Mouse (Mus musculus) neural tube, embryonic 10.5 days (tissue): Measurements from ENCODE around the gene Cnot10.

Experiments
- DNase-seq: peaks from one replicate; pipeline ENCODE4 v3.0.0-alpha.2; 2017; ENCODE audit warnings: low spot score; ENCODE audit errors: extremely low spot score

Gene Cnot10

GRCm38 (mm10) chr9:114584183-114585016 lies 55.6 kb downstream of the Cnot10 start:
- DNase-seq = no peak

- peak; percentile 83 for DNase-seq
Measured at GRCm38 (mm10) chr9:114583812-114584182, 56.2 kb downstream of the Cnot10 start.

DNA sequence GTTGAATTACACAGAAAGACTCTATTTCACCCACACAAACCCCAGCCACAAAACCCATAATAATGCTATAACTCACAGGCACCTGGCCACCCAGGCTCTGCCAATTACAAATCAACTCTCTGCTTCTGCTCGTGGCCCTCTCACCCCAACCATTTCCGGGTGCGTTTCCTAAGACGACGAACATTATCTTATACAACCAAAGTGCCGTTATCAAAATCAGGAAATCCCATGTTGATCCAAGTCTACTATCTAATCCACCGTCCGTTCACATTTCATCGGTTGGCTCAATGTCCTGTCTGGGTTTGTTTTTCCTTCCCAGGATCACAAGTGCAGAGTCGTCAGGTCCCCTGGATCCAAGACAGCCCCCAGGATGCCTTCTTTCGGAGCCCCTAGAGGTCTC lies 61.3 kb downstream of the Cnot10 start:
- DNase-seq = no peak

DNA sequence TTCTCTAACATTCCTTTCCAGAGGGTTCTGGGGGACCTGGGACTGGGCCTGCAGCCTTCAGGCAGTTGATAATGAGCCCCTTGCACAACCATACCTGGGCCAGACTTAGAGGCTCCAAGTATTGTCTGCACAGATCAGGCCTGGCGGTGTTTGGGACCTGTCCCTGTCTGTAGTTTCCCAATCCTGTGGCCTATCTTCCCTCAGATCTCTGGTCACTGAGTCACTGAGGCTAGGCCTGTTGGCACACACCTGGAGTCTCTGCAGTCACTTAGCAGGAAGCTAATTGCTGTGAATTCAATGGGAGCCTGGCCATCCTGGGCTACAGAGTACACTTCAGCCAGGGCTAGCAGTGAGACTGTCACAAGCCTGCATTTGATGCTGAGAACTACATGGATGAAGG lies 64.0 kb downstream of the Cnot10 start:
- DNase-seq = no peak

GRCm38 (mm10) chr9:114573528-114573927 lies 66.5 kb downstream of the Cnot10 start:
- DNase-seq = no peak

GRCm38 (mm10) chr9:114568682-114569474 lies 71.1 kb downstream of the Cnot10 start:
- no peak for DNase-seq

- DNase-seq = peak; percentile 56
Measured at GRCm38 (mm10) chr9:114564667-114565066, 75.3 kb downstream of the Cnot10 start.

- peak; percentile 89 for DNase-seq
Measured at GRCm38 (mm10) chr9:114563761-114564606, 76.0 kb downstream of the Cnot10 start, which contains the start of gene Trim71. Trim71 (minus strand) TSS chr9:114564369.

GRCm38 (mm10) chr9:114562919-114563751 lies 76.8 kb downstream of the Cnot10 start:
- DNase-seq = no peak

- peak; percentile 77 for DNase-seq
Measured at GRCm38 (mm10) chr9:114562031-114562918, 77.7 kb downstream of the Cnot10 start.

- DNase-seq = no peak
Measured at GRCm38 (mm10) chr9:114561671-114561971, 78.4 kb downstream of the Cnot10 start.

DNA sequence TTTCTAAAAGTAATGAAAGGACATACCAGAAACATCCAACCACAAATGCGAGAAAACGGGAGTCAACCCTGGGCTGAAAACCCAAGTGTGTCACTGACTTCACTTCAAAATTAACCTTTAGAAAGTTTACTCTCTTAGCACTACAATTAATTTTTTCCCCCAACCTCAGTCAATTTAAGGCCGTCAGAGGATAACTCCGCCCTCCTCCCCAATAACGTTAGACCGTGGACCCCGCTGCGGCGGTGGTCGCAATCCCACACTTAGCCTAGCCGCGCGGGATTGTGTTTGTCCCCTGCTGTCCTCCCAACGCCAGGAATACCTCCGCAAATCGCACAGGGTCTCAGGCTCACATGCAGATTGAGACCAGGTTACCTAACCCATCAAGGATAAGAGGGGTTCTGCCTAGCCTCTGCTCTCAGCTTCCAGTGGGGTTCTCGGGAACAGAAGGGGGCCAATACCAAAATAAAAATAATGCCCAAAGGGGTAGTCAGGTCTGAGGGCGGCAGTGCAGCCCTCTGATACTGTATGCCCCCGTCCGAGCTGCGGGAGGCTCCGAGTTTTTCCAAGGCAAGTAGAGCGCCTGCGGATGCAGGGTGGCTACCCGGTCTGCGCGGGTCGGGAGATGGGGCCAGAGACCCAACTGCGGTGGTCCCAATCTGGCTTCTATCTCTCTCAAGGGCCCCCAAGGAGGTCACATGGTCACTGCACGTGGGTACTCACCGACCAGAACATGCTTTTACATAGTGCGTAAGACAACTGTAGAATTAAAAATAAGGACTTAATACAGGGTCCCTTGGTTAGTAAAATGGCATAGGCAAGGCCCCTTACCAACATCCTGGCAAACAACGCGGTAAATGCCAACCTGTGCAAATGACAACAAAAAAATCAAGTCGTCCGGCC lies 79.0 kb downstream of the Cnot10 start:
- peak; percentile 66 for DNase-seq

DNA sequence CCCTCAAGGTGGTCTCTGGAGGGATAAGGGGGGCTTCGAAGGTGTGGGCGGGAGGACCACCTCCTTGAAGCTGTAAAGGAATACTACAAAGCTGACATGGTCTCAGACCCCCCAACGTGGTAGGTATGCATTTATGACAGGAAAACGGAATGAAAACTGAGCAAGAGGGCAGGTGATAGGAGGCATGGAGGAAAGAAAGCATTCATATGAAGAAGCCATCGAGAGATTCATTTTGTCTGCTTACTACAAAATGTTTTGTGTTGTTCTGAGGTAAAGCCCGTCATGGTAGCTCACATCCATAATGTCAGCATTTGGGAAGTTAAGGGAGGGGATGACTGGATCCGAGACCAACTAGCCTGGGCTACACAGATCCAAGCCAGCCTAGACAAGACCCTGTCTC lies 79.8 kb downstream of the Cnot10 start:
- no peak for DNase-seq

DNA sequence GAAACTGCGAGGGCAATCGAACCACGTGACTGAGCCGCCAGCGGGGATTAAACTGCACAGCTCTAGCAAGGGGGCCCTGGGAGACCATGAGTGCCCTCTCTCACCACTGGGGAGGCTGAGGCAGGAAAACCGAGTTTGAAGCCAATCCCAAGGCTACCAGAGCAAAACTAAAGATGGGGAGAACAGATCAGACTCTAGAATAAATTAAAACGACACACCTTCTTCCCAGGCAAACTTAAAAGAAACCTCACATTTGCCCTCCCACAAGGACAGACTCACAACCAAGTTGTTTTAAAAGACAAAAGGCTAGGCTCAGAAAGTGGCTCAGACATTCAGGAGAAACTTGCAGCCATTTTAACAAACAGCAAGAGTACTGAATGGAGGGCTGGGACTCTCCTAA lies 82.9 kb downstream of the Cnot10 start:
- no peak for DNase-seq

DNA sequence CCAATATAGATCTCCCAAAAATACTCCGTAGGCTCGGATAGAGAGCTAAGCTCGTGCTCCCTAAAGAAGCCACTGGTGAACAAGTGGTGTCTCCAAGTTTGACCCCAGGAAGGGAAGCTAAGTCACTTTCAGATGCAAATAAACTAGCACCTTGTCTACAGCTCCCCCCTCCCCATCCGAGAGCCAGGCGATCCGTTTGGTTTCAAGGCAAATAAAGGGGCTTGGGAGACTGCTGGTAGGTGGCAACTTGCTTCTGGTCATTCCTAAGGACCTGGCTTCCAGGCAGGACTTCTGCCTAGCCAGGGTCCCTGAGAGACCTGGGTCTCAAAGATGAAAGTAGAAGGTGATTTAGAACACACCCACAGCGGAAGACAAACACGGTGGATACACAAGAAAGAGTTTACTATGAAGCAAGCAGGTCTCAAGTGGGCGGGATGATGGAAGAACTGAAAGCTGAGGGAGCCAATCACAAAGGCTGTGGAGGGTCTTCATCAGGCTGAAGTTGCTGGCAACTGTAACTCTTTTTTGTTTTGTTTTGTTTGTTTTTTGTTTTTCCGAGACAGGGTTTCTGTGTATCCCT lies 83.6 kb downstream of the Cnot10 start:
- DNase-seq = no peak

DNA sequence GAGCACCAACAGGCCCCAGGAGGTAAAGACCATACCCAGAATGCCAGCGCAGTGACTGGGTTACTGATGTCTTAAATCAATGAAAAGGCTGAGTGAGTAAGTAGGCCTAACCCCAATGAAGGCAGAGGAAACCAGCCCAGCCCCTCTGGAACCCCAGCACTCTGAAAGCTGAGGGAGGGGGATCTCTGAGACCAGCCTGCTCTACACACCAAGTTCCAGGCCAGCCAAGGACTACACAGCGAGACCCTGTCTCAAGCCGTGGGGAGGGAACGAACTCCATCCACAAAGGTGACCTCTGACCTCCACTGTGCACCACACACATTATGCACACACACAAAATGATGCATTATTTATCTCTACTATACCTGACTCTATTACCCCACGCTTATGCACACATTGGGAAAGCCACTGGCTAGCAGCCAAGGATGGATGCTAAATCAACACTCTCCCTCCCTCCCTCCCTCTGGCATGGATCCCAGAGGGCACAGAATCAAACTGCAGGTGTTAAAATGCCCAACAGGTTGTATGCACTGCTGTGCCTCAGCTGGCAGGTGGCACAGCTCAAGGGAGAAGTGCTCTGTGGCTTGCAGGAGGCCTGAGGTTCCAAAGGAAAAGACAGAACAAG lies 85.5 kb downstream of the Cnot10 start:
- DNase-seq = no peak

DNA sequence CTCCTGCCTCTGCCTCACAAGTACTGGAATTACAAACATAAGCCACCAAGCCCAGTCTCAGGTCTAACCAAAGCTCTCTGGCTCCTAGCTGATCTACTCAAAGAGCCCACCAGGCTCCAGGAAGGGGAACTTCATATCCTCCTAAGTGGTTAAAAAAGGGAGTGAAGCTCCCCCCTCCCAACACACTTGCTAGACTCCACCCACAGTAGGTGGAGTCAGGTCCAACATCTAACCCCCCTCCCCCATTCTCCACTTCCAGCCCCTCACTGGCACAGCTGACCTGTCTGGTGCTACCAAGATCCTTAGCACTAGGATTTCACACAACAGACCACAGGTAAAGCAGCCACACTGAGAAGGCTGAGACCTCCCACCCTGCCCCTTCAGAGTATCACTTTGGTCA lies 86.2 kb downstream of the Cnot10 start:
- no peak for DNase-seq

GRCm38 (mm10) chr9:114550033-114550432 lies 90.0 kb downstream of the Cnot10 start:
- no peak for DNase-seq
